Mouse (Mus musculus) heart, postnatal 0 days (tissue): ENCODE results near the gene Zfp46.

Experiments used
- CTCF ChIP-seq: IDR thresholded peaks from 2 replicates; pipeline ENCODE4 v1.5.1; 2016; ENCODE audit warnings: antibody characterized with exemption, control low read depth, low read depth
- EP300 ChIP-seq: IDR thresholded peaks from 2 replicates; pipeline ENCODE4 v1.6.1; 2016; ENCODE audit warnings: antibody characterized with exemption, low read depth

GRCm38 (mm10) chr4:136328115-136328514, 43.6 kb downstream of the Zfp46 start:
- peak; percentile 38 for TF ChIP-seq CTCF
- no peak for TF ChIP-seq EP300
